Comparison of ENCODE assay signal across 16 mouse cellular contexts in the genomic region with DNA sequence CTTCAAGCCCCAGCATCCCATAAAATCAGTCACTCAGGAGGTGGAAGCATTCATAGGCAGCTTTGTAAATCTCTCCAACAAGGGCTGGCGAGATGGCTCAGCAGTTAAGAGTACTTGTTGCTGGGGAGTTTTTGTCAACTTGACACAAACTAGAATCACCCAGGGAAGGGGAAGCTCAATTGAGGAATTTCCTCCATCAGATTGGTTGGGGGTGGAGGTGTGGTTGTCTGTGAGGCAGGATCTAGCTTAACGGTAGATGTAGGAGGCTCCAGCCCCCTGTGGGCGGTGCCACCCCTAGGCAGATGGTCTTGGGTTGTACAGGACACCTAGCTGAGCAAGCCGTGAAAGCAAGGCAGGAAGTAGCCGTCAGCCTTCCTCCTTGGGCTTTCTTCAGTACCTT.
"Had no signal": no experiment of that assay in that cellular context is flagged by ENCODE, and none has a peak within 500 bp of the region (broad histone marks: within the 10 kb centered on the region; RNA-seq: fewer than 3 reads in every experiment).

No protein-coding gene starts in this region.

- H3K27ac ChIP-seq: neural tube, embryonic 13.5 days; neural tube, embryonic 15.5 days; stomach, embryonic 15.5 days; stomach, postnatal 0 days had no signal

- DNase-seq: retina, postnatal 1 day; right cerebral cortex, adult 18-20 months; right cerebral cortex, postnatal 14 days; right cerebral cortex, postnatal 25 days; right cerebral cortex, postnatal 4 days; spleen, adult 18-20 months; thymus, adult 18-20 months; thymus, adult 2 months; thymus, postnatal 14 days; thymus, postnatal 25 days; thymus, postnatal 36 days; thymus, postnatal 4 days had no signal

- H3K4me3 ChIP-seq: neural tube, embryonic 13.5 days; neural tube, embryonic 15.5 days; stomach, embryonic 15.5 days had no signal
